Comparison of ENCODE assay signal across 13 mouse cellular contexts in genomic region chr9:41076150-41076549, GRCm38 (mm10).
DNase-seq lines count a peak whose midpoint lies in the region; ATAC-seq and TF ChIP-seq lines count a peak whose summit lies in the region.
"Had no signal": no experiment of that assay in that cellular context is flagged by ENCODE, and none has a peak within 500 bp of the region (broad histone marks: within the 10 kb centered on the region; RNA-seq: fewer than 3 reads in every experiment).

No protein-coding gene starts in this region.

- no peak overlapping the region for H3K4me3 ChIP-seq in forebrain, embryonic 11.5 days (ENCODE audit: low read depth, low read length)
- no peak overlapping the region for H3K4me3 ChIP-seq in hindbrain, embryonic 15.5 days
- no peak overlapping the region for H3K4me3 ChIP-seq in midbrain, postnatal 0 days (ENCODE audit: low read depth, low read length)
- H3K4me3 ChIP-seq: limb, embryonic 12.5 days had no signal

- H3K9me3 ChIP-seq in forebrain, embryonic 11.5 days (ENCODE audit: control insufficient read depth, low read length) = no peaks in the 10 kb centered on the region
- no peaks in the 10 kb centered on the region for H3K9me3 ChIP-seq in hindbrain, embryonic 15.5 days
- no peaks in the 10 kb centered on the region for H3K9me3 ChIP-seq in midbrain, postnatal 0 days (ENCODE audit: low read length)
- H3K9me3 ChIP-seq: limb, embryonic 12.5 days had no signal

- H3K27ac ChIP-seq in forebrain, embryonic 11.5 days (ENCODE audit: low read depth, low read length) = peak overlapping the region; percentile 7; the same call in 1 of the 2 replicates
- peak overlapping the region; percentile 74 for H3K27ac ChIP-seq in hindbrain, embryonic 15.5 days (replicated peaks)
- H3K27ac ChIP-seq in midbrain, postnatal 0 days (ENCODE audit: low read depth, low read length) = no peak overlapping the region
- H3K27ac ChIP-seq: limb, embryonic 12.5 days had no signal

- H3K4me1 ChIP-seq in forebrain, embryonic 11.5 days (replicated peaks; ENCODE audit: control insufficient read depth, insufficient read depth, low read length) = peaks cover 7% of the 10 kb centered on the region; the same call in 1 of the 2 replicates
- peaks cover 33% of the 10 kb centered on the region for H3K4me1 ChIP-seq in hindbrain, embryonic 15.5 days (replicated peaks)
- H3K4me1 ChIP-seq in midbrain, postnatal 0 days (ENCODE audit: insufficient read depth, low read length) = 0 out of 2 replicates have a peak, but pooled peaks cover 3% of the 10 kb centered on the region

- 24% methylated on average over 4 of the region's 4 CpGs for WGBS in forebrain, embryonic 11.5 days
- WGBS in hindbrain, embryonic 15.5 days = 25% methylated on average over 4 of the region's 4 CpGs
- 29% methylated on average over 4 of the region's 4 CpGs for WGBS in midbrain, postnatal 0 days

- no peak for TF ChIP-seq CTCF in brain, embryonic 14.5 days (IDR thresholded peaks at IDR 0.05; ENCODE audit: borderline replicate concordance, extremely low read depth, insufficient read depth, insufficient read length)
- TF ChIP-seq CTCF in midbrain, postnatal 0 days (IDR thresholded peaks at IDR 0.05) = no peak

- no peak overlapping the region for H3K9ac ChIP-seq in forebrain, embryonic 11.5 days (ENCODE audit: low read length)
- H3K9ac ChIP-seq in hindbrain, embryonic 15.5 days = no peak overlapping the region
- no peak overlapping the region for H3K9ac ChIP-seq in midbrain, postnatal 0 days (replicated peaks; ENCODE audit: low read length, poor library complexity, severe bottlenecking)
- H3K9ac ChIP-seq: limb, embryonic 12.5 days had no signal

- DNase-seq in brain, embryonic 14.5 days (ENCODE audit: low read depth) = peak; percentile 88
- peak; percentile 58 for DNase-seq in forebrain, embryonic 11.5 days (ENCODE audit: low spot score)
- DNase-seq in midbrain, postnatal 0 days (ENCODE audit: low spot score) = peak; percentile 34
- DNase-seq in left cerebral cortex, adult 18-20 months (ENCODE audit: low spot score in 2 of 2) = no peak
- DNase-seq in MN1 (ENCODE audit: low spot score) = no peak
- no peak for DNase-seq in cerebellum, postnatal 10 days
- DNase-seq: adrenal gland, postnatal 14 days; kidney, adult 8-10 months had no signal

- no peak overlapping the region for H3K4me2 ChIP-seq in forebrain, embryonic 11.5 days (ENCODE audit: low read depth, low read length, severe bottlenecking)
- H3K4me2 ChIP-seq in hindbrain, embryonic 15.5 days = no peak overlapping the region
- H3K4me2 ChIP-seq in midbrain, postnatal 0 days (ENCODE audit: low read depth, low read length, poor library complexity, severe bottlenecking) = no peak overlapping the region
- H3K4me2 ChIP-seq: limb, embryonic 12.5 days had no signal

- TF ChIP-seq POLR2A in brain, embryonic 14.5 days (IDR thresholded peaks at IDR 0.05; ENCODE audit: borderline replicate concordance, extremely low read depth, insufficient read depth, insufficient read length, poor library complexity, severe bottlenecking) = no peak

- peak; percentile 67; the same call in 1 of the 2 replicates for ATAC-seq in forebrain, embryonic 11.5 days (replicated peaks; ENCODE audit: low FRiP score)
- peak; percentile 49 for ATAC-seq in hindbrain, embryonic 15.5 days (ENCODE audit: low FRiP score, low read depth)
- 0 out of 2 replicates have a peak, but pooled peaks have one; percentile 38 for ATAC-seq in midbrain, postnatal 0 days (ENCODE audit: low FRiP score)
- ATAC-seq: CD4-positive, CD25-positive, alpha-beta regulatory T cell, adult 4 months; lung, postnatal 0 days; Patski had no signal

- H3K36me3 ChIP-seq in forebrain, embryonic 11.5 days (ENCODE audit: control insufficient read depth, insufficient read depth, low read length) = no peaks in the 10 kb centered on the region
- H3K36me3 ChIP-seq in hindbrain, embryonic 15.5 days = no peaks in the 10 kb centered on the region
- no peaks in the 10 kb centered on the region for H3K36me3 ChIP-seq in midbrain, postnatal 0 days (ENCODE audit: insufficient read depth, low read length)
- H3K36me3 ChIP-seq: limb, embryonic 12.5 days had no signal

- no peaks in the 10 kb centered on the region for H3K27me3 ChIP-seq in forebrain, embryonic 11.5 days (ENCODE audit: control insufficient read depth, insufficient read depth, low read length)
- no peaks in the 10 kb centered on the region for H3K27me3 ChIP-seq in hindbrain, embryonic 15.5 days
- no peaks in the 10 kb centered on the region for H3K27me3 ChIP-seq in midbrain, postnatal 0 days (ENCODE audit: insufficient read depth, low read length)
- H3K27me3 ChIP-seq: limb, embryonic 12.5 days; Patski had no signal

Comparison
In these comparisons a context has a peak if more than half of its experiments do, and no peak if none do; other contexts are left out.
1. DNase-seq: peak in brain, embryonic 14.5 days (single experiment), forebrain, embryonic 11.5 days (single experiment) and midbrain, postnatal 0 days (single experiment); none in left cerebral cortex, adult 18-20 months (0 of 2), MN1 (single experiment) and cerebellum, postnatal 10 days (0 of 2).
2. Peak in every context shown above with its lines, with median percentiles within 50 percentile points of each other: ATAC-seq.